Mouse (Mus musculus): ENCODE measurements around the gene Ccr6. TPM values are rescaled to one million over a fixed set of nuclear protein-coding genes. Genes with fewer than 3 reads are reported as not detected.
"Not testable (repeated sequence)": the region's sequence is repeated elsewhere in the genome, so short reads cannot be mapped to it uniquely, and the experiment has no call there.

Gene Ccr6
- polyA plus RNA-seq (2017; shearing (Covaris generic)) = 10 to 100 TPM; 90.9 to 94.0 TPM

DNA sequence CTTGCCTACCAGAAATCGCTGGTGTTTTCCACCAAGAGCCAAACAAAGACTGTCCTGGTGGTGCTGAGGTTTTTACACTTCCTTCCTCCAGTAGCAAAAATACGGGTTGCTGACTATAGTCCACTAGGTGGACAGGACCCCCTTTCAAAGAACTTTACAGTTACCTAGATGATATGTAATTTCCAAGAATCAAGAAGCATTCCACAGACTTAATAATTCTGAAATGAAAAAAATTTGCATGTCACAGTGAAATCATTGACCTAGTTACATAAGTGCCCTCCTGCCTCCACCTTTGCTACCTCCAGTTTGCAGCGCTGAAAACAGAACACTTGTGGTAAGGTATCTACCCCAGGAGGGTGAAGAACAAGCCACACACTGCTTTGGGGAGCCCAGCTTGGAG, at the start of gene Ccr6:
Gene Ccr6 (plus strand): TSS at position 301 of the 400 bp plus-strand sequence.
- no peak for ATAC-seq

DNA sequence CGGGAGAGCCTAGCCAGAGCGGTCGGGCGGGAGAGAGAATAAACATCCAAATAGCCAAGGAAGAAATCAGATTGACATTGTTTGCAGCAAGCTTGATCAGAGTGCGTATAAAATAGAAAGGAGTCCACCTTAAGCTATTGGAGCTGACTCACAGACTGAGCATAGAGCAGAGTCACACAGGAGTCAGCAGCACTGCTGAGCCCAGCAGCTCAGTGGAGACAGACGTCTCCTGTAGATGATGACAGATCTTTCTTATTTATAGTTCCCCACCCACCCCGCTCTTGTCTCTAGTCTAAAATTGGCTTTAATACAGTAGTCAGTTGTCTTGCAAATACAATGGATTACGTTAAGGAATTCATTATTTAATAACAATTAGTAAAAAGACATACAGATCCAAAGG, 42.2 kb upstream of the Ccr6 start:
- ATAC-seq = no peak

DNA sequence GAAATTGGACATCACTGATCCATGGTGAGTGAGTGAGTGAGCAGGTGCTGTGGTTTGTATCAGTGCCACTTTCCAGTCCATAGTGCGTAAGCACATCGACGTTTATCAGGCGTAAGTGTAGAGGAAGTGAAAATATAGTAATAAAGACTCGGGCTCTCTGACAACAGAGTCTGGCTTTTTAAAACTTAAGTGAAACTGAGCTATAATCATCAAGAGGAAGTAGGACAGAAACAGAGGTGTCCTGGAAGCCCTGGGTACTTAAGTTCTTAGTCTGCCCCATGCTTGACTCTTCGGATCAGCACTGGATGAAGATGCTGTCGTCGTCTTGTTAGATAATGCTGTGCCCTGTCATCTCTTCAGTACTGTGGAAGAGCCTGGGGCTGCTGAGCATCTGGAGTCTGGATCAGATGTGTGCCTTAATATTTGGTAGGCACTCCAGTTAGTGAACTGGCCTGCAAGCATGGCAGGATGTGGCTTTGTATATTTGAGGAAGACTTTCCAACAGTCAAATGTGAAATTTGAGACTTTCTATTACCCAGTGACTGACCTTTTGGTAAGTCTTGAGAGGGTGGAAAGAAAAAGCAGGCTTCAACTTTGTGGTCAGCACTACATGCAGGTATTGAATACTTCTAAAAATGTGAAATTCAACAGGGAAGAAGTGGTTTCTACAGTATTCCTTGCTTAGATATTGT, 40.0 kb upstream of the Ccr6 start:
- ATAC-seq = peak; percentile 54

DNA sequence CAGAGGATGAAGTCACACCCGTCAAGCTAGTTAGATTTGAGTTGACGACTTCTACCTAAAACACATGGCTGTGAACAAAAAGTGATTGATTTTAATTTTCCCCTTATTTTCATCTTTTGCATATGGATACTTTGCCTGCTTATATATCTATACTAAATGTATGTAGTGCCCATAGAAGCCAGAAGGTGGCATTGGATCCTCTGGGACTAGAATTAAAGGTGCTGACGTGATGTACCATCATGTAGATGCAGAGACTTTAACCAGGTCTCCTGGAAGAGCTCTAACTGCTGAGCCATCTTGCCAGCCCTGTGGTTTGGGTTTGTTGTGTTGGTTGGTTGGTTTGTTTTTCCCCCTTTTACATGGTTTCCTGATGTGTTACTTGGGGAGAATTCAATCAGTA, 38.2 kb upstream of the Ccr6 start:
- ATAC-seq = peak; percentile 59

DNA sequence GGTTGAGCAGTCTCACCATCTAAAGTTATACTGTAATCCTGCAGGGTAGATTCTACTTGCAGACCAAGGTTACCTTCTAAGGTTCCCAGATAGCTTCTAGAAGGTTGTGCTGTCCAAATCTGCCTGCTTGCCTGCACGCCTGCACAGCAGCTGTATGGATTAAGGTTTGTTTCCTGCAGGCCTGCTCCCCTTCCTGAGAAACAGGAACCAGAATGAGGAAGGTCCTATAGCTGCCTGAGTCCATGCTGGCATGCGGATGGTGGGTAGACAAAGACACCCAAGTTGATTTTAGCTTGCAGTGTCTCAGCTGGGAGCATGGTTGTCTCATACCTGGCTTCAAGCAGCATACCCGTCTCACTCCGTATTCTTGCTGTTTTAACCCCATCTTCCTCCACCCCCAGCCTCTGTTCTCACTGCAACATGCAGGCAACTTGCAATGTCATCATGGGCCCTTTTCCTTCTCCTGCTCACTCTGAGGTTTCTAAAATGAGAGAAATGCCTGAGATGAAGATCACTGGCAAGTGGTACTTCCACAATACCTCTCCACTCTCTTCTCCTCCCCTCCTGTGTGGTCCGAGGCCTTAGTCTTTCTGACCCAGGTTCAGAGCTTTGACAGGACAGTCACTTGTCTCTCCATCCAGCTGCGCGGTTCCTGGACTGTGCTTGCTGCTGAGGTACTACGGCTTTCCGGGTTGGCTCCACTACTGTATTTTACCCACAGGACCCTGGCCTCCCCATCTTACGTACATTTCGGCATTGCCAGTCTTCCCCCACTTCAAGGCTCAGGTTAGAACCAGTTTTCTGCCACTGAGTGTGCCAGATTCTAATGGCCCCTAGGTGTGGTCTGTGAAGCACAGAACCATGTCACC, 36.5 kb upstream of the Ccr6 start:
- no peak for ATAC-seq

DNA sequence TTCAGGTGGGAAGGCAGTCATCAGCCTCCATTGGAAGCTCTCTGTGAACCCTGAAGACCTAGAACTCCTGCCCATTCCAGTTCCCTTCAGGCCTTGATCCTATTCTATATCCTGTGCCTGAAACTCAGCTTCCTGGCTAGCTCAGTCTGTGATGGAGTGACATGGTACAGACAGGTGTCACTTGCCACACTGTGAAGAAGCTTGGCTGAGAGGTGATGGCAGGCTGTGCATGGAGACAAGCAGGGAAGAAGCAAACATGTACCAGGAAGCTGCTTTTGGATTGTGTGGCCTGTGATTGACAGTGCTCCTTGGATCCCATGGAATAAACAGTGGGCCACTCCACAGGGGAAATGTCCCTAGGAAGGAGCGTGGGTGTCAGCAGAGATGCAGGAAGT, 35.9 kb upstream of the Ccr6 start:
- no peak for ATAC-seq

DNA sequence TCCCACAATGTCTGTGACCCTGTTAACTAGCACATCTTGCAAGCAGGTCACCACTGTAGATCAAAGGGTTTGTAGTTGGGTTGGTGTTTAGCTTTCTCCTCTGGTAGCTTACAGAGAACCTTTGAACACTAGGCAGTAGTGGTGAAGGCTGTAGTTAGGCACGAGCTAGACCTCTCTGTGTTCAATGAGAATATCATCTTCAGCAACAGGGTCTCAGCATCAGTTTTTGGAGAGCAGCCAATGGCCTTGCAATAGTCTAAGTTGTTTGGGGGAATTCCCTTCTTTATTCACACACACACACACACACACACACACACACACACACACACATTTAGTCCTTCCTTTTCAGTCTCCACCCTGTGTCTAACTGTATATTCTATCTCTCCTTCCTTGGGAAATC, 32.4 kb upstream of the Ccr6 start:
- peak; percentile 22 for ATAC-seq

DNA sequence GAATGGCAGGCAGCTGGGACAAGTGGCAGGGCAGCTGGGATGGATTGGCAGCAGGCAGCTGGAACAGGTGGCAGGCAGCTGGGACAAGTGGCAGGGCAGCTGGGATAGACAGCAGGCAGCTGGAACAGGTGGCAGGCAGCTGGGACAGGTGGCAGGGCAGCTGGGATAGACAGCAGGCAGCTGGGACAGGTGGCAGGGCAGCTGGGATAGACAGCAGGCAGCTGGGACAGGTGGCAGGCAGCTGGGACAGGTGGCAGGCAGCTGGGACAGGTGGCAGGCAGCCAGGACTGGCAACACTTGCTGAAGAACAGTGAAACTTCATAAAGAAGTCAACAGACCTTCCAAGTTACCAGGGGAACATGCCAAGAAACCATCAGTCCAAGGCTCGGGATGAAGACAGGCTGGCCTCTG, 30.6 kb upstream of the Ccr6 start:
- not testable (repeated sequence) for ATAC-seq

DNA sequence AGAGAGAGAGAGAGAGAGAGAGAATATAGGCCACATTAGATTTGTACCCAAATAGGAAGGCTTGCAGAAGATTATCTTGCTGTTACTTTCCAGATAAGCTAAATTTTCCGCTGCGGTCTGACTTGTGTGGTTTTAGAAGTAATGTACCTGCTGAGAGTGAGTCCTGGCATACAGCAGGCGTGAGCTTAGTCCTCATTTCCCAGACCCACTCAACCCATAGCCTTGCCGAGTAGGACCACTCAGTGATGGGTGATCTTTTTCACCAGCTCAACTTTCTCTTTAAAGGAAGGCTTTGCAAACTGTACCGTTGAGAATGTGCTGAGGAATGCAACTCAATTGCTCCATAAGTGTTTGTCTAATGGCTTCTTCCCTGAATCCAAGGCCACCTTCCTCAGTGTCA, 29.2 kb upstream of the Ccr6 start:
- no peak for ATAC-seq

DNA sequence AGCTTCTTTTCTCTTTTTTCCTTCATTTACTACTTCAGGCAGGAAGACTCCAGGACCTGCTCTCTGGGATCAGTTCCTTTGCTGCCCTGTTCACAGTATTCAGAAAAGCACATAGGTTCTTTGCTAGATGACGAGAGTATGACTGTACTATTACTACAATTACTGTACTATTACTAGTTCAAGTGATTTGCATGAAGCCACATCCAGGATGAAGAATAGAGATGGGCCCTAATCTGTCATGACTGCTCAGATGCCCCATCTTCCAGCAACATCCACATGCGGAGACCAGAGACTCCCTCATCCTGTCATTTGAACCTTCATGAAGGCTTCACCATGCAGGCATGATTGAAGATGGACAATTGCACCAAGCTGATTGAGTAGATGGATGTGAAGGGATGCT, 26.1 kb upstream of the Ccr6 start:
- peak; percentile 53 for ATAC-seq

DNA sequence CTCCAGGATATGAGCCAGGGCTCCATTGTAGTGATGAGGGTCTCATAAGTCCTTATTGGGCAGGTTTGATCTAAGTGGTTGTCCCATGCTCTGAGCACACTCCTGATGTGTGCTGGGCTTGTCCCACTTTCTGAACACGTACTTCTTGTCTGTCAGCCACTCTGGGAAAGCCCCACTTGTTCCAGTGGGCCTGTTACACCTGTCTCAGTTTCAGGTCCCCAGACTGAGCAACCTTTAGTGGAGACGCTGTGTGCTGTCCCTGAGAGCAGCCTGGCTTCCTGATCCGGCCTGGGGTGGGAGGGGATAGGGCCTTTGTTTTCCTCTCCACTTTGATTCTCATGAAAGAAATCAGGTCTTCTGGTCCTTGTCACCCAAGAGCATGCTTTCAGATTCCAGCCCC, 25.7 kb upstream of the Ccr6 start:
- ATAC-seq = peak; percentile 67

DNA sequence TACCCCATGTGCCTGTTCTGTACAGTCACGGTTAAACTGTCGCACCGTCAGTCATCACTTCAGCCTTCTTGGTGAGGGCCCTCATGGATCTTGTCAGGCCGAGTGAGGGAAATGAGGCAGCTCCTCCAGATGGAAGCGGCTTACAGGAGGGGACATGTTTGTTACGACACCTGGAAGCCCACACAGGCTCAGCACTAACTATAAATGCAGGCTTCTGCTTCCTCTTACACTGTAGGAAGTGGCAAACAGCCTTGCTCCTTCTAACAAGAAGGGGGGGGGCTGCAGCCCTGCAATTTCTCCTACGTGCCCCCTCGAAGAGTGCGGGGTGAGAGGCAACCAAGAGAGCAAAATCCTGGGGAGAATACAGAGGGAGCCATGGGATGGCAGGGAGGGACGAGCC, 25.2 kb upstream of the Ccr6 start:
- no peak for ATAC-seq

DNA sequence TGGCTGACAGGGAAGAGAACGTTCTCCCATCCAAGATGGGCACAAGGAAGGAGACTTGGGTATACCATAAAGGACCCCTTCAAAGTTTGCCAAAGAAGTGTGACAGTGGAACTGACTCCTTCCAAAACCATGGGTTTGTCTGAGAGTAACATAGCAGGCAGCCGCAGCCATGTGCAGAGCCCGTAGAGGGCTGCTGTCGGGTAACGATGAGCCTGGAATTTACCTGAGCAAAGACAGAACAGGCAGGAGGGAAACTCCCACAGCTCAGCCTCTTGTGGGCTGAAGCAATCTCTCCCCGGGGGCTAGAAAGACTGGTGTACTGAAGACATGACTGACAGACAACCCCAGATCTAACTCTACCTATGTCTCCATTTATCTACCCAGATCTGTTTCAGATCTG, 24.4 kb upstream of the Ccr6 start:
- ATAC-seq = peak; percentile 26

DNA sequence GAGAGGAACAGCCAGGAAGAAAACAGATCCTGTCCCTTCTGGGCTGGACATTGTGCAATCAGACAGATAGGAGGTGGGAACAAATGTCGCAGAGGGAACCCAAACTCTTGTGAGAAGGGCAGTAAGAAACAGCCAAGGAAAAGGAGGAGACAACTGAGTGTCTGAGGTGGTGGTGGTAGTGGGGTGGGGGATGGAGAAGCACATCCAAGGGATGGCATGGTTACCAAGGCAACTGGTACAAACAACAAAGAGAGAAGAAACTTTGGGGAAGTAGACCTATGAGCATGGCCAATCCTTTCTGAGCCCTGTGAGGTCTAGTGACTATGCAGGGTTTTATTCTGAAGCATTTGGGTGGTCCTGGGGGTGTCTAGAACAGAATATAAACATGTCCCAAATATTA, 21.5 kb upstream of the Ccr6 start:
- no peak for ATAC-seq

DNA sequence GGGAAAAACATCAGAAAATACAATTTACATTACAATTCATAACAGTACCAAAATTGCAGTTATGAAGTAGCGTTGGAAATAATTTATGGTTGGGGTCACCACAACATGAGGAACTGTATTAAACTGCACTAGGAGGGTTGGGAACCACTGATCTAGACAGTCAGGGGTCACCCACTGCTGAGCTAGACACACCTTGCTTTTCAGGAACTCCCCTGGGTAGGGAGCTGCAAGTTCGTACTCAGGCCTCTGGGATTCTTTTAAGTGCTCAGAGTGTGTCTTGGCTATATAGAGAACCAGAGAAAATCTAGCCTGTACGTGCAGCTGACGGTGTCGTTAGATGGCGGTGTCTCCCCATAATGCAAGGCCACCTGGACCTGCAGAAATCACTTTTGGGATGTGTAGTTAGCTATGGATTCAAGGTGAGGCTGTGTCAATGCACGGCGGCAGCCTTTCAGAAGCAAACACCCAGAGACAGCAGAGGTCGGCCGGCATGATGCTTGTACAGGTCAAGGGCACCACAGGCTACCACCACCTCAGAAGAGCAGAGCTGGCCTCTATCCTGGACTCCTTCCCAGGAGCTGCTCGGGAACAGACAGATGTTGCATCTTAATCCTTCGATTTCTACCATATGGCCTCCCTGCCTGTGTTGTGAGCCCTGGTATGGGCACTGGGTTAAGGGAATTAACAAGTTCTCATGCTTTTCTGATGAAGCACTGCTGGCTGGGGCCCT, 20.7 kb upstream of the Ccr6 start:
- ATAC-seq = no peak

DNA sequence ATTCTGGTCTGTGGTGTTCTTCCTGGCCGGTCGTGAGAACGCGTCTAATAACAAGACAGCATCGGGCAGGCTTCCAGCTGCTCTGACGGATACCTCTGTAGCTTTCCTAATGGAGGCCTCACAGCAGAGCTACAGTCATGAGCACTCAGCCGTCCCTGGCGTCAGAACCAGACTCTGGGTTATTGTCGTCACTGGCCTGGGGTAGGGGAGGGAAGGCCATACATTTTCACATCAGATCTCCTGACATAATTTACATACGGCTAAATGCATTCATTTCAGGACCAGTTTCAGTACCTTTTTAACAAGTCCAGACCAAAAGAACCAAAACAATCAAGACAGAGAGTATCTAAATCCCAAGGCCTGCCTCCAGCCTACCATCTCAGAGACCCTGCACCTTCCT, 12.6 kb upstream of the Ccr6 start:
- no peak for ATAC-seq

DNA sequence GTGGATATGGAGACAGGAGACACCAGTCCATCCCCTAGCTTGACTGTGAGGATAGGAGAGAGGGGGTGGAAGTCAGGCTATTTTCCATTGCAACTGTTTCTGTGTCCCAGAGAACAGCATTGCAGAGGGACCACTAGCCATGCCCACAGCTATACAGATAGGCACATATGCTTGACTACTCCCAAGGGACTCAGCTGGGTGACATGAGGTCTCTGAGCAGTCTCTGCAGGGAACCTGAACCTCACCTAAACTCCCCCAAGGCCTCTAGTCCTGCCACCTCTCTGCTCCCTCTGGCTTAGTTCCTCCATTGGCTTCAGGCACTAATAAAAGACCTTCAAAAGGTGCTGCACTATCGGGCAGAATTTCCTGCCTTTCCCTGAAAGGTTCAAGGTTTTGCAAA, 11.8 kb upstream of the Ccr6 start:
- no peak for ATAC-seq

DNA sequence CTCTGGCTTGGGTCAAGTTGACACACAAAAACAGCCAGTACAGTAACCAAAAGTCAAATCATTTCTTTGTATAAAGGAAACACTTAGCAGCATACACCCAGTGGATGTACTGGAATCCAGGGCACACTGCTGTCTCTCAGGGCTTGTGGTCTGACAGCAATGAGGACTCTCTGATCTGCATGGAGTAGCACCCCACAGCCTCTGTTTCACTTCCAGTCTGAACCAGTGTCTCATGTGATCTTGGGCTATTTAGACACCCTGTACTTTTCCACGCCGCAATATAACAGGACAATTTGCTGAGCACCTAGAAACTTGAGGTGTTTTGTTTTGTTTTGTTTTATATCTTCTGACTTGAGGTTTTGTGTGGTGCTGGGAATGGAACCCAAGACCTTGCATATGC, 10.7 kb upstream of the Ccr6 start:
- no peak for ATAC-seq

DNA sequence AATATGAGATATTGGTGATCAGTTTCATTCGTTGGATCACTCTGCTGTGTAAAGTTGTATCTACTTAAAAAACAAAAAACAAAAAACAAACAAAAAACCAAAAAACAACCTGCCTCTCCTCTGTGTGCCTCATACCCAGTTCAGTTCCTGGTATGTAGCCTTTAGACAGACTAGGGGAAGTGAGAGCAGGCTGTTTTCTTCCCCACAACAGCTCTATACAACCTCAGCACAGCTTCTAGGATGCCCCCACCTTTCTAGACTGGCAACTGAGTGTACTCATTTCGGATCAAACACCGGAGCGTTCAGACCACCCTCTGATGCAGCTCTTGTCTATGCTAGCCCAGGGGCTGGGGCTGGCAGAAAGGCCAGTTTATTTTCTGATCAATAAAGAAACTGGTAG, 10.1 kb upstream of the Ccr6 start:
- ATAC-seq = no peak

DNA sequence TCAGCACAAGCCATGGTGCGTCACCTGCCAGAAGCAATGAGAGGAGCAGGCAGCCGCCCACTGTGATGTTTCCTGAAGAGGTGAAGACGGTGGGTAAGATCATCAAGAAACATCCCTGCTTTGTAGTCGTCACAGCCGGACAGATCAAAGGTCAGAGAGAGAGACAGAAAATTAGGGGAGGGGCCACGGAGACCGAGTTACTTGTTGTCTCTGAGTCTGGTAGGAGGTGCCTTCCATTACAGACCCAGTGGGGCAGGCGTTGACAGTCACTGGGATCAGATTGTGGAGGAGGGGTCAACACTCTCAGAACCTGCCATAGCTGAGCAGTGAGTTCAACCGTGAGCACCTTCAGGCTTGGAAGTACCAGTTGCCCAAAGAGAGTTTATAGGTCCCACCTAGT, 7.2 kb upstream of the Ccr6 start:
- ATAC-seq = no peak

DNA sequence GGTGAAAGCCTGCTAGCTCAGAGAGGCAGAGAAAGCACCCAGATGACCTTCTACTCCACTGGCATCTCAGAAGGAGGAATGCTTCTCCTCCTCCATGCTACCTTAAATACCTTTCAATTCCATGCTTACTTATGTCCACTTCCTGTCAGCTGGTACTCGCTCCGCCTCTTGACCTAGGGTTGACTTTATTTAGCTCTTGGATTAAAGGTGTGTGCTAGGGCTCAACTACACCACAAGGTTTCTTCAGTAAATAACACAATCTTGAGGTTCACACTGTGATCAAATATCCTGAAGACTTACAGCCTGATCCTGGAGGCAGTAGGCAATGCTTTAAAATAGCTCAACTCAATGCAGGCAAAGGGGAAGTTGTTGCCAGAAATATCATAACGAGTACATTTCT, 6.2 kb upstream of the Ccr6 start:
- no peak for ATAC-seq

DNA sequence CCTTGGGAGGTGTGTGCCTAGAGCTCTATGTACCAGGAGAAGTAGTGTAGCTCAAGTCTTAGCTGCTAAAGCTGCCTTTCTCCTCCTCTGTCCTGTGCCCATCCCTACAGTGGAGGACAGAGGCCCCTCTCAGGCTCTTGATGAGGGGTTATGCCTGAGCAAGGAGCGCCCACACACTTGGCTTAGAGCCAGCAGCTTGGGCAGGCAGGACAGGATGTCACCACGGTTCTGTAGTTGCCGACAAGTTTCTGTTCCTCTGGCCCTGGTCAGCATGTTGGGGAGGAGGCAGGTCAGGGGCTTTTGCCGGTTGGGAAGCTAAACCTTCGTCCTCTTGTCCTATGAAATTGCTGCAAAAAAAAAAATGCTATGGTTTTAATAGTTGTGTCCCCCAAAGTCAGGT, 3.8 kb upstream of the Ccr6 start:
- ATAC-seq = no peak

DNA sequence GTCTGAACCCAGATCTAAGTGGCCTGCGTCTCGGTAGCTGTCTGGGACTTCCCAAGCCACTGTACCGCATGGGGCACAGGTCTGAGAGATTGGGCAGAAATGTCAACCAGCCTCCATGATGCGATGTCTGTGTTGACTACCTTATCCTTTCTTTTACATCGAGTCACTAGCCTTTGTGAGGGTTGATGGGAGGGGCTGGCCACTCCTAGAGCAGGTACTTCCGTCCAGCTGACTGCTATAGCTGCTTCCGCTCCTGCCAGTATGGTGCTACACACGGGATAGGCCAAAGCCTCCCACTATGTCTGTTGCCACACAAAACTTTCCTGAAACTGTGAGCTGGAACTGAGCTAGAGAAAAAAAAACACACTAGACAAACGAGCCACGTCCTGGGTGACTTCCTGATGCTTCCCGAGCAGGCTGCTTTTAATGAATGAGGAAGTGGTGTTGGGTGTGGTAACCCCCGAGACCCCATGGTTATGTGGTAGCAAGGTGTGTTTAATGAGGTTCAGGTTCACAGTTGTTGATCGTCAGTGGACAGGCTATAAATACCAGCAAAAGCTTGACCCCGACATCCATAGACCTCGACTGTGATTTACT, 2.1 kb upstream of the Ccr6 start:
- ATAC-seq = peak; percentile 59
